Mouse (Mus musculus) stomach, postnatal 0 days (tissue): ENCODE data around the gene Rae1. TPM values are rescaled to one million over a fixed set of nuclear protein-coding genes. Genes with fewer than 3 reads are reported as not detected.

Experiments
- ATAC-seq: fragments of 200-750 bp; cut with Nextera tagmentation; 2 replicates; pipeline ENCODE4 v1.8.0; 2017; ENCODE audit not compliant: low FRiP score, low TSS enrichment
- DNase-seq: peaks from one replicate; pipeline ENCODE4 v3.0.0-alpha.2; 2016; ENCODE audit warnings: low spot score
- H3K27ac ChIP-seq: fragments of 300-500 bp; sonication (generic); replicated peaks from 2 replicates; pipeline ENCODE4 v1.5.1; 2014; ENCODE audit warnings: mild to moderate bottlenecking, control low read depth
- H3K27me3 ChIP-seq: fragments of 300-500 bp; sonication (generic); 2 replicates; pipeline ENCODE4 v1.6.1; 2014; ENCODE audit warnings: low read length; ENCODE audit not compliant: control insufficient read depth, insufficient read depth
- H3K36me3 ChIP-seq: fragments of 300-500 bp; sonication (generic); 2 replicates; pipeline ENCODE4 v1.6.1; 2014; ENCODE audit warnings: low read length, mixed read lengths; ENCODE audit not compliant: control insufficient read depth, insufficient read depth
- H3K4me1 ChIP-seq: fragments of 300-500 bp; sonication (generic); replicated peaks from 2 replicates; pipeline ENCODE4 v1.6.1; 2014; ENCODE audit warnings: antibody characterized with exemption; ENCODE audit not compliant: control insufficient read depth, insufficient read depth
- H3K4me2 ChIP-seq: fragments of 300-500 bp; sonication (generic); replicated peaks from 2 replicates; pipeline ENCODE4 v1.6.1; 2014; ENCODE audit warnings: low read depth, mild to moderate bottlenecking, control low read depth, moderate library complexity
- H3K4me3 ChIP-seq: fragments of 300-500 bp; sonication (generic); 2 replicates; pipeline ENCODE4 v1.5.1; 2014; ENCODE audit warnings: low read depth, low read length, control low read depth
- H3K9ac ChIP-seq: fragments of 300-500 bp; sonication (generic); 2 replicates; pipeline ENCODE4 v1.6.1; 2014; ENCODE audit warnings: mild to moderate bottlenecking, low read length, control low read depth, mixed read lengths
- H3K9me3 ChIP-seq: fragments of 300-500 bp; sonication (generic); 2 replicates; pipeline ENCODE4 v1.6.1; 2016; ENCODE audit warnings: low read length; ENCODE audit not compliant: control insufficient read depth
- CTCF ChIP-seq: IDR thresholded peaks from 2 replicates; pipeline ENCODE4 v1.5.1; 2016; ENCODE audit warnings: antibody characterized with exemption, low read depth, mild to moderate bottlenecking, moderate library complexity
- EP300 ChIP-seq: optimal IDR thresholded peaks from 2 replicates; pipeline ENCODE3; 2016; ENCODE audit warnings: antibody characterized with exemption
- WGBS: fragments of 180-500 bp; shearing (Covaris S2); extraction: QIAGEN DNeasy Blood & Tissue Kit; methylation state at CpG from one replicate; pipeline ENCODE4 v1.1.7; 2014; 5-methylcytosine and 5-hydroxymethylcytosine counted together
- polyA plus RNA-seq: library from polyadenylated mRNA; unstranded; fragments of >200 nt; fragmentation: Nextera tagmentation; extraction: Ambion mirVana; gene quantifications from 2 replicates; pipeline ENCODE4 v1.2.1, GENCODE M21; 2015

Gene Rae1
- polyA plus RNA-seq, 1 experiment from 2014 or later = 68.7 TPM

DNA sequence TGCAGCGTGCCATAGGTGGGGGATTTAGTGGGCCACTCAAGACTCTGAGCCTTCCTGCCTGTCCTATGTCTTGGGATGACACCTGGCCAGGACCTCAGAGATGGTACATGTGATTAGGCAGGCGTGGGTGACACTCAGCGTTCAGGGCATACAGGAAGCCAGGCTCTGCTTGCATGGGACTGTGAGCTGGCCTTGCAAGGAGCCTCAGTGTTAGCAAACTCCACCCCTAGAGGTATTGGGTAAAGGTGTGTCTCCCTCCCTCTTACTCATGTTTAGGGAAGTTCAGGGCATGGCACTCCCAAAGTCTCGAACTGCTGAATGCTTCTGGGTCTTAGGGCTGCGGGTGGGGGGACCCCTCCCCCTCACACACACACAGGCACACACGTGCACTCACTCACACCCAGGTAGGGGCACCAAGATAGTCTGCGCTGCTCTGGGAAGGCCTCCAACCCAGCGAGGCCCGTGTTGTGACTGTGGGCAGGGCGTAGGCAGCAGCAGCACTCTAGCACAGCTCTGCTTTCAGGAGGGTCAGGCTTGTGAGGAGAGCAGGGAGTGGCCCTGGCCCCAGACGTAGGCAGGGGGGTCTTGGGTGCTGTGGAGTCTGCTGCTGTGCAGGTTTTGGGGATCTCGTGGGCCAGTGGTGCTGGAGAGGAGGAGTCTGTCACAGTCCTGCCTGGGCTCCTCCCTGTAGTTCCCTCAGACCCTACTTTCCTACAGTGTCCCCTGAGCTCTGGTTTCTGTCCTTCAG, 30.8 kb downstream of the Rae1 start:
- ATAC-seq (peak; percentile 83), DNase-seq (peak; percentile 79)
- Histone ChIP-seq H3K27ac (peak overlapping the region; percentile 85), H3K4me3 (no peak overlapping the region), H3K4me1 (peaks cover 6% of the 10 kb centered on the region; the same call in 1 of the 2 replicates), H3K36me3 (peaks cover 3% of the 10 kb centered on the region; the same call in 1 of the 2 replicates), H3K4me2 (no peak overlapping the region), H3K27me3 (no peaks in the 10 kb centered on the region), H3K9ac (no peak overlapping the region), H3K9me3 (no peaks in the 10 kb centered on the region)
- WGBS = 58% methylated on average over 12 of the region's 12 CpGs
- no peak for TF ChIP-seq EP300
- 0 out of 2 replicates have a peak, but pooled peaks have one; percentile 17 for TF ChIP-seq CTCF

DNA sequence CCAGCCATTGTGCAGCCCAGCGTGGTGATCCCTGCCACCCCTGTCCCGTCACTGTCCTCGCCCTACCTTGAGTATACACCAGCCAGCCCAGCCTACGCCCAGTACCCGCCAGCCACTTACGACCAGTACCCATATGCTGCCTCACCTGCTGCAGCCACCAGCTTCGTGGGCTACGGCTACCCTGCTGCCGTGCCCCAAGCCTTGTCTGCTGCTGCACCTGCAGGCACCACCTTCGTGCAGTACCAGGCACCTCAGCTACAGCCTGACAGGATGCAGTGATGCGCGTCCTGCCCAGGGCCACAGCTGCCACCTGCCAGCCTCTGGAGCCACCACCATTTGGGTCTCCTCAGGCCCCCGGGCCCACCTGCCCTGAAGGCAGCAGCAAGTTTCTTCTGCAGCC, 33.6 kb downstream of the Rae1 start:
- Histone ChIP-seq H3K4me2 (no peak overlapping the region), H3K4me1 (no peaks in the 10 kb centered on the region), H3K9ac (no peak overlapping the region), H3K36me3 (peaks cover 3% of the 10 kb centered on the region; the same call in 1 of the 2 replicates), H3K27ac (no peak overlapping the region), H3K9me3 (no peaks in the 10 kb centered on the region), H3K4me3 (no peak overlapping the region), H3K27me3 (no peaks in the 10 kb centered on the region)
- DNase-seq = no peak
- WGBS = 90% methylated on average over 13 of the region's 13 CpGs
- TF ChIP-seq EP300 = no peak
- TF ChIP-seq CTCF = no peak
- ATAC-seq = no peak

DNA sequence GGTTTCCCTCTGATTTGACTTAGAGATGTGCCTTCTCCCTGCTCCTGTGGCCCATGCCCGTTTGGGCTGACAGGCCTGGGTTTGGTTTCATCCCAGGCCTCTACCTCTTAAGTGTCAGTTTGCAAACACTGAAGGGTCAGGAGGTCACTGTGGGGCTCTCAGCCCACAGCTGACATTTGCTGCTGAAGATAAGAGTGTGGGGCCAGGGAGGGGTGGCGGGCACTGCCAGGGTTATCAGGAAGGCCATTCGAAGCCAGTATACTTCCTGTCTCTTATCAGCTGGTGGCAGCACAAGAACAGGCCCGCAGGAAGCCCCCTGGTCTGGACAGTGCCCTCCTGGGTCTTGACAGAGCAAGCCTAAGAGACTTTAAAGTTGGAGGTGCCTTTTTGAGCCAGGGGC, 35.1 kb downstream of the Rae1 start:
- no peaks in the 10 kb centered on the region for H3K4me1 ChIP-seq
- H3K27ac ChIP-seq = no peak overlapping the region
- no peak overlapping the region for H3K4me3 ChIP-seq
- ATAC-seq (no peak), DNase-seq (no peak)
- no peak overlapping the region for H3K9ac ChIP-seq
- no peak for TF ChIP-seq EP300
- no peak for TF ChIP-seq CTCF
- WGBS = 29% methylated on average over 4 of the region's 4 CpGs
- H3K9me3 ChIP-seq = no peaks in the 10 kb centered on the region
- no peaks in the 10 kb centered on the region for H3K27me3 ChIP-seq
- H3K36me3 ChIP-seq = peaks cover 3% of the 10 kb centered on the region; the same call in 1 of the 2 replicates
- H3K4me2 ChIP-seq = no peak overlapping the region

DNA sequence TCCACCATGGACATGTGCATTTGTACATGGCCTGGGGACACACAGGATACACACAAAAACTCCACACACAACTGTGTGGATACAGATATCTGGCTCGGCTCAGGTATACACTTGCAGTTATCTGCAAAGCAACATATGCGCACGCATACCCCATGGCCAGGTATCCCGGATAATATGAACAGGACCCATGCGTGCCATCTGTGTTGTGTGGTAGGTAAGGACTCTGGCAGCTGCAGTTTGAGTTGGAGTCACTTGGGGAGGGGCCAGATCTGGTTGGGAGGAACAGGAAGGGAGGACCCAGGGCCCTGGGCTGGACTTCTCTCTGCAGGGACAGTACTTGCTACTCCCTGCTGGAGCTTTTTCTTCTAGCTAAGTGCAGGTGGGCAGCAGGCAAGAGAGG, 35.7 kb downstream of the Rae1 start:
- TF ChIP-seq EP300 = no peak
- TF ChIP-seq CTCF = no peak
- ATAC-seq (no peak), DNase-seq (no peak)
- 89% methylated on average over 5 of the region's 5 CpGs for WGBS
- H3K36me3 ChIP-seq = peaks cover 3% of the 10 kb centered on the region; the same call in 1 of the 2 replicates
- H3K4me1 ChIP-seq = no peaks in the 10 kb centered on the region
- H3K4me3 ChIP-seq = no peak overlapping the region
- H3K4me2 ChIP-seq = no peak overlapping the region
- H3K27me3 ChIP-seq = no peaks in the 10 kb centered on the region
- no peaks in the 10 kb centered on the region for H3K9me3 ChIP-seq
- no peak overlapping the region for H3K9ac ChIP-seq
- H3K27ac ChIP-seq = no peak overlapping the region

DNA sequence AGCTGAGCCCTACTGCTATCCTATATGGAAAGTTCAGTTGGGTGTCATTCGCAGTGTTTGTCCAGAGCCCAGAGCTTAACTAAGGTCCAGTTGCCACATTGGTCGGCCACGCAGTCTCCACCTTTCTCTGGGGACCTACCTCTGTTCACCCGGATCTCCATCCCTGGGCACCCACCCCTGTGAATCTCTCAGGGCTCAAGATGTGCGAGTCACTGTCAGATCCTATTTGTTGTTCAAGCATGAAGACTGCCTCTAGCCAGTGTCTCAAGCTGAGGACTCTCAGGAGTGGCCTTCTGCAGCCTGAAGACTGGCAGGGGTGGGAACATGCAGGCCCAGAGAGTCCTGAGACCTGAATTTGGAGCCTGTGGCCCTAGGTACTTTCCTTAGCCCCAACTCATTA, 36.1 kb downstream of the Rae1 start:
- no peaks in the 10 kb centered on the region for H3K27me3 ChIP-seq
- TF ChIP-seq EP300 (no peak), CTCF (no peak)
- no peak overlapping the region for H3K9ac ChIP-seq
- no peak overlapping the region for H3K4me3 ChIP-seq
- H3K4me1 ChIP-seq = no peaks in the 10 kb centered on the region
- H3K9me3 ChIP-seq = no peaks in the 10 kb centered on the region
- no peak overlapping the region for H3K4me2 ChIP-seq
- 92% methylated on average over 5 of the region's 5 CpGs for WGBS
- DNase-seq (no peak), ATAC-seq (no peak)
- peaks cover 3% of the 10 kb centered on the region; the same call in 1 of the 2 replicates for H3K36me3 ChIP-seq
- no peak overlapping the region for H3K27ac ChIP-seq

DNA sequence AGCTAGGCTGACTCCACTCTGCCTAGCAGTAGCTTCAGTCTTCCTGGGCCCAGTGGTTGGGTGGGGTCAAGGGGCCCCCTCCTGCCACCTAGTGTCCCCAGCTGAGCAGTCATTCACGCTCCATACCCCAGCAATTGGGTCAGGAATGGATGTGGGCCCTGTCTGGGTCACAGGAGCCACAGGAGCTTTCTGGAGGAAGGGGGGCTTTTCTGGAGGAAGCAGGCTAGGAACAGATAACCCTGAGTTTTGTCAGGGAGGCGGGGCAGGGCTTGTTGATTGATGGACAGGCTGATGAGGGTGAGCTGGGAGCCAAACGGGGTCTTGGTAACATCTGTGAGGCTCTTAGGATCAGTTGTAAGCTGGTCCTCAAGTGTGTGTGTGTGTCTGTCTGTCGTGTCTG, 36.7 kb downstream of the Rae1 start:
- Histone ChIP-seq H3K36me3 (peaks cover 3% of the 10 kb centered on the region; the same call in 1 of the 2 replicates), H3K27me3 (no peaks in the 10 kb centered on the region), H3K4me1 (no peaks in the 10 kb centered on the region), H3K4me2 (no peak overlapping the region), H3K4me3 (no peak overlapping the region), H3K9me3 (no peaks in the 10 kb centered on the region), H3K27ac (no peak overlapping the region), H3K9ac (no peak overlapping the region)
- WGBS = 57% methylated on average over 4 of the region's 4 CpGs
- ATAC-seq (no peak), DNase-seq (no peak)
- TF ChIP-seq CTCF = no peak
- TF ChIP-seq EP300 = no peak
